Mouse (Mus musculus) embryonic fibroblast, embryonic 13.5 days (primary cell): Measurements from ENCODE around the gene Cryba4.

Experiments
- CTCF ChIP-seq: IDR thresholded peaks from 2 replicates; pipeline ENCODE4 v1.5.1; 2011; ENCODE audit warnings: mild to moderate bottlenecking, control low read depth, low read length, moderate library complexity, borderline replicate concordance; ENCODE audit not compliant: insufficient read depth
- POLR2A ChIP-seq: IDR thresholded peaks from 2 replicates; pipeline ENCODE4 v1.6.1; 2011; ENCODE audit warnings: low read depth, mild to moderate bottlenecking, control low read depth, low read length, moderate library complexity

DNA sequence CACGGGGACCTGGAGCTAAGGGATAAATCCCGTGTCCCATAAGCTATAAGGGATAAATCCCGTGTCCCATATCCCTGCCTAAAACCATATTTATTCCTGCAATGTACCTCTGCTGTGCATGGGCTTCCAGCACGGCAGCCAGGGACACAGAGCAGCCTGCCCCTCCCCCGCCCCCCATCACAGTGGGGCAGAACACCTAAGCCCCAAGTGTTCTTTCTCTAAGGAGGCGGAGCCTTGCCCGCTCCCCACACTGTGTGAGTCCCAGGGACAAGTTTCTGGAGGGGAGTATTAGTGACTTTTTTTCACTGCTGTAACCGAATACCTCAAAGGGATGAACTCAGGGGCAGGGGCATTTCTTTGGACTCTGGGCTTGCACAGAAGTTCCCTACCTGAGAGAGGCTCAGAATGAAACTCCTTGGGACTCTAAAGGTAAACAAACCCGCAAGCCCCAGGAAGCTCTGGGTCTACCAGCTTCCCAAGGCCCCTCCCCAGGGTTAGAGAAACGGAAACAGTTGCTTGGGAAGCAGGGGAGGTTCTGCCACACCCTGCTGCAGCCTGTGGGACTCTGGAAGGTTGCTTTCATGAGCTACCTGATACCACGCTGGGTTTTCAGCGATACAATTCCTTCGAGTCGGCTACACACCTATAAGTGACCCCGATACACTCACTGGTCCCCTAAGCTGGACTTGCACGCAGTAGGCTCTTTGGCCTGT is 45.6 kb downstream of the Cryba4 start:
- TF ChIP-seq CTCF (no peak), POLR2A (no peak)
